Mouse (Mus musculus) intestine, embryonic 15.5 days (tissue): ENCODE data around the gene Nfia. TPM values are rescaled to one million over a fixed set of nuclear protein-coding genes. Genes with fewer than 3 reads are reported as not detected.

Source experiments
- ATAC-seq: fragments of 200-750 bp; cut with Nextera tagmentation; 2 replicates; pipeline ENCODE4 v1.8.0; 2017; ENCODE audit warnings: moderate TSS enrichment, moderate library complexity
- H3K27ac ChIP-seq: fragments of 300-500 bp; sonication (generic); 2 replicates; pipeline ENCODE4 v1.5.1; 2015; ENCODE audit warnings: mild to moderate bottlenecking, inconsistent platforms
- H3K27me3 ChIP-seq: fragments of 300-500 bp; sonication (generic); replicated peaks from 2 replicates; pipeline ENCODE4 v1.6.1; 2015; ENCODE audit warnings: inconsistent platforms
- H3K36me3 ChIP-seq: fragments of 300-500 bp; sonication (generic); 2 replicates; pipeline ENCODE4 v1.6.1; 2015; ENCODE audit warnings: inconsistent platforms
- H3K4me1 ChIP-seq: fragments of 300-500 bp; sonication (generic); replicated peaks from 2 replicates; pipeline ENCODE4 v1.6.1; 2015; ENCODE audit warnings: inconsistent platforms
- H3K4me2 ChIP-seq: fragments of 300-500 bp; sonication (generic); replicated peaks from 2 replicates; pipeline ENCODE4 v1.6.1; 2015; ENCODE audit warnings: mild to moderate bottlenecking, inconsistent platforms
- H3K4me3 ChIP-seq: fragments of 300-500 bp; sonication (generic); replicated peaks from 2 replicates; pipeline ENCODE4 v1.5.1; 2015; ENCODE audit warnings: inconsistent platforms
- H3K9ac ChIP-seq: fragments of 300-500 bp; sonication (generic); 2 replicates; pipeline ENCODE4 v1.6.1; 2015; ENCODE audit warnings: inconsistent platforms
- H3K9me3 ChIP-seq: fragments of 300-500 bp; sonication (generic); 2 replicates; pipeline ENCODE4 v1.6.1; 2016; ENCODE audit warnings: inconsistent platforms
- WGBS: fragments of 180-500 bp; shearing (Covaris S2); methylation state at CpG from one replicate; pipeline ENCODE4 v1.1.7; 2015; 5-methylcytosine and 5-hydroxymethylcytosine counted together
- polyA plus RNA-seq: library from polyadenylated mRNA; unstranded; fragments of >200 nt; fragmentation: Nextera tagmentation; extraction: Ambion mirVana; gene quantifications from 2 replicates; pipeline ENCODE4 v1.2.1, GENCODE M21; 2015

Nfia gene
- polyA plus RNA-seq, 1 experiment from 2014 or later, result 37.3 TPM

GRCm38 (mm10) chr4:97813035-97813434 lies 40.5 kb downstream of the Nfia start:
- H3K27ac ChIP-seq, result no peak overlapping the region
- no peak overlapping the region for H3K4me3 ChIP-seq
- no peak overlapping the region for H3K4me2 ChIP-seq
- H3K4me1 ChIP-seq, result no peaks in the 10 kb centered on the region
- H3K36me3 ChIP-seq, result no peaks in the 10 kb centered on the region
- WGBS, result 77% methylated on average over 5 of the region's 5 CpGs
- H3K9ac ChIP-seq, result no peak overlapping the region
- ATAC-seq, result no peak
- no peaks in the 10 kb centered on the region for H3K9me3 ChIP-seq
- H3K27me3 ChIP-seq, result no peaks in the 10 kb centered on the region

- Histone ChIP-seq H3K9ac (no peak overlapping the region), H3K36me3 (no peaks in the 10 kb centered on the region), H3K4me2 (no peak overlapping the region), H3K27ac (no peak overlapping the region), H3K4me1 (no peaks in the 10 kb centered on the region), H3K27me3 (no peaks in the 10 kb centered on the region), H3K4me3 (no peak overlapping the region), H3K9me3 (no peaks in the 10 kb centered on the region)
- no peak for ATAC-seq
- 65% methylated on average over 4 of the region's 4 CpGs for WGBS
Measured at GRCm38 (mm10) chr4:97813996-97814395, 41.5 kb downstream of the Nfia start.

DNA sequence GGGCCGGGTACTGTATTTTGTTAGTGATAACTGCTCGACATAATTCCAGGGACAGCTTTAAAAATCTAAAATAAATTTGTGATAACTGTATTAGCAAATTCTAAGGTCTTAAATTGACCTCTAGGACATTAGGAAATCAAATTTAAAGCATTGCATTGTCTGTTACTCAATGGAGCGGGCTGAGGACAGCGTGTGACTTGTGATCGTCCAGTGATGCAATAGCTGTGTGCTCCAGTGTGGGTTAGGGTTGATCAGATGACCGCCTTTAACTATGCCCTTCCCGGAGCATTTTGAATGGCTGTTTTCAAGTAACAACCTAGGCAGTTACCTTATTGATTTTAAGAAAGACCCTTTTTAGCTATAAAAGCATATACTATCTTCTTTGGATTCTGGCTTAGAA lies 42.0 kb downstream of the Nfia start:
- no peak overlapping the region for H3K27ac ChIP-seq
- ATAC-seq, result no peak
- 87% methylated on average over 7 of the region's 7 CpGs for WGBS
- no peak overlapping the region for H3K4me3 ChIP-seq
- H3K27me3 ChIP-seq, result no peaks in the 10 kb centered on the region
- no peak overlapping the region for H3K4me2 ChIP-seq
- H3K36me3 ChIP-seq, result no peaks in the 10 kb centered on the region
- H3K4me1 ChIP-seq, result no peaks in the 10 kb centered on the region
- H3K9ac ChIP-seq, result no peak overlapping the region
- H3K9me3 ChIP-seq, result no peaks in the 10 kb centered on the region

DNA sequence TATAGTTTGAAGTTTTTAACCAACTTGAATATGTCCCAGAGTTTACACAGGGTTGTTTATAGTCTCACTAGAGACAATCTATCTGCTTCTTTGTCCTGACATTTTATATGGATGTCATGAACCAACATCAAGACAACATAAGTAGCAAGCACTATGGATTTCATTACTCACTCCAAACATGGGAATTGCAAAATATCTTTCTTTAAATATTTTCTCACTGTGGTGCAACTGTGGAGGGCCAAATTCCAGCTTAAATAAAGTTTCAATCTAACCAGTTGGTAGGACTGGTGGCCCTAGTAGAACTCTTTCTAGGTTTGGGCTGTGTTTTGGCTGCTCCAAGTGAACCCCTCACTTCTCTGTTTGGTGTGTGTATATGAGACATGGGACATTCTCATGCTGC lies 43.5 kb downstream of the Nfia start:
- H3K27ac ChIP-seq, result no peak overlapping the region
- no peak for ATAC-seq
- H3K36me3 ChIP-seq, result no peaks in the 10 kb centered on the region
- H3K4me1 ChIP-seq, result no peaks in the 10 kb centered on the region
- H3K9ac ChIP-seq, result no peak overlapping the region
- H3K9me3 ChIP-seq, result no peaks in the 10 kb centered on the region
- H3K4me2 ChIP-seq, result no peak overlapping the region
- H3K27me3 ChIP-seq, result no peaks in the 10 kb centered on the region
- H3K4me3 ChIP-seq, result no peak overlapping the region

- Histone ChIP-seq H3K4me3 (no peak overlapping the region), H3K36me3 (no peaks in the 10 kb centered on the region), H3K4me2 (no peak overlapping the region), H3K27me3 (no peaks in the 10 kb centered on the region), H3K4me1 (no peaks in the 10 kb centered on the region), H3K27ac (no peak overlapping the region), H3K9me3 (no peaks in the 10 kb centered on the region), H3K9ac (no peak overlapping the region)
- WGBS, result 80% methylated on average over 3 of the region's 3 CpGs
- no peak for ATAC-seq
Measured at GRCm38 (mm10) chr4:97816753-97817152, 44.2 kb downstream of the Nfia start.

DNA sequence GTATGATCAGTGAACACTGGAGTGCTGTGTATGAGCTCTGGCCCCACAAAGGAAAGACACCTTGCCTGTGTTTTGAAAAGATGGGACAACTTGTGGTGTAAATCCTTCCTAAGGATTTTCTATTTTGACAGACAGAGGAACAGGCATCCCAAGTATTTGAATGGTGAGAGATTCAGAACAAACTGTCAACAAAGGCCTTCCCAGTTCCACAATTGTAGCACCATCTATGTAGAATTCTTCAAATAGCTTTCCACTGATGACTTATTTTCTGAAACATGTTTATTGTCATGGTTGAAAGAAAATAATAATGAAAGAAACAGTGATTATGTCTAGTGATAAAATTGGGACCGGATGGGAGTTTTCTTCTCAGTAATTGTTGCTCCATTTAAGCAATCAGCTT lies 45.2 kb downstream of the Nfia start:
- H3K4me3 ChIP-seq, result no peak overlapping the region
- no peak overlapping the region for H3K9ac ChIP-seq
- H3K27me3 ChIP-seq, result no peaks in the 10 kb centered on the region
- no peaks in the 10 kb centered on the region for H3K36me3 ChIP-seq
- H3K4me2 ChIP-seq, result no peak overlapping the region
- H3K27ac ChIP-seq, result no peak overlapping the region
- no peak for ATAC-seq
- no peaks in the 10 kb centered on the region for H3K9me3 ChIP-seq
- WGBS, result 82% methylated on average over 1 of the region's 1 CpGs
- H3K4me1 ChIP-seq, result no peaks in the 10 kb centered on the region

DNA sequence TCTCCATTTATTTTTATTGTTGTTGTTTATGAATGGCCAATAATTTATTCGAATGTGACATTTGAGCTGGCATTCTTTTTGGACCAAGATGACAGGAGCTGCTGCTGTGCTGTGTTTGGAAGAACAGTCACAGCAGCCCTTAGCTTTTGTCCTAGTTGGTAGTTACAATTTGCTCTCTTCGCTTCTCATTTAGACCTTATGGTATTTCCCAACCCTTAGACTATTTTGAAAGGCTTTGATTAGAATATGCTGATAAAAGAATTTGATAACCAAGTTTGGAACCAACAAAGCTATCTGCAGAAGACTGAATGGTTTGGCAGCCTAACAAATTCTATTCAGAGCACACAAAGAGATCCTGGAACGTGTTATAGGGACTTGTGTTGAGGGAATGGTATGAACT lies 46.0 kb downstream of the Nfia start:
- H3K4me3 ChIP-seq, result no peak overlapping the region
- no peak overlapping the region for H3K4me2 ChIP-seq
- H3K27me3 ChIP-seq, result no peaks in the 10 kb centered on the region
- H3K36me3 ChIP-seq, result no peaks in the 10 kb centered on the region
- no peaks in the 10 kb centered on the region for H3K9me3 ChIP-seq
- no peak overlapping the region for H3K9ac ChIP-seq
- H3K4me1 ChIP-seq, result no peaks in the 10 kb centered on the region
- 90% methylated on average over 3 of the region's 3 CpGs for WGBS
- H3K27ac ChIP-seq, result no peak overlapping the region
- ATAC-seq, result no peak

DNA sequence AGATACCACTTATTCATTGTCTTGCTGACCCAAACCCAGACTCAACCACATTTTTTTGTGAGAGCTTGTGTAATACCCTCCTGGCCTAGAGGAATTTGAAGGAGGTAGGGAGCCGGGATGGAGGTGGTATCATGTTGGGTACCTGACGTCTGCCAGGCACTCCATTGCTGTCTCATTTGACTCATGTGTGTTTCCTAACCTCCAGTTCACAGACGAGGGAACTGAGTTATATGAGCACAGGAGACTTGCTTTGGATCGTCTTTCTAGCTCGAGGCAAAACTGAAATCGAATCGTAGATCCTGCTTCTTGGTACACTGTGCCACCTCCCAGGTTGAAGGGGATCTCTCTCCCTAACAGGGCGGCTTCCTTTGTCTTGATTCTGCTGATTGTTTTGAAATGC lies 46.6 kb downstream of the Nfia start:
- Histone ChIP-seq H3K4me1 (no peaks in the 10 kb centered on the region), H3K36me3 (no peaks in the 10 kb centered on the region), H3K27me3 (no peaks in the 10 kb centered on the region), H3K9me3 (no peaks in the 10 kb centered on the region), H3K4me2 (no peak overlapping the region), H3K27ac (no peak overlapping the region), H3K4me3 (no peak overlapping the region), H3K9ac (no peak overlapping the region)
- 82% methylated on average over 8 of the region's 8 CpGs for WGBS
- no peak for ATAC-seq

GRCm38 (mm10) chr4:97820474-97821259 lies 48.1 kb downstream of the Nfia start:
- no peak overlapping the region for H3K4me3 ChIP-seq
- H3K9me3 ChIP-seq, result no peaks in the 10 kb centered on the region
- H3K9ac ChIP-seq, result no peak overlapping the region
- H3K4me1 ChIP-seq, result no peaks in the 10 kb centered on the region
- no peak for ATAC-seq
- no peaks in the 10 kb centered on the region for H3K27me3 ChIP-seq
- WGBS, result 63% methylated on average over 4 of the region's 4 CpGs
- no peak overlapping the region for H3K27ac ChIP-seq
- no peak overlapping the region for H3K4me2 ChIP-seq
- no peaks in the 10 kb centered on the region for H3K36me3 ChIP-seq

DNA sequence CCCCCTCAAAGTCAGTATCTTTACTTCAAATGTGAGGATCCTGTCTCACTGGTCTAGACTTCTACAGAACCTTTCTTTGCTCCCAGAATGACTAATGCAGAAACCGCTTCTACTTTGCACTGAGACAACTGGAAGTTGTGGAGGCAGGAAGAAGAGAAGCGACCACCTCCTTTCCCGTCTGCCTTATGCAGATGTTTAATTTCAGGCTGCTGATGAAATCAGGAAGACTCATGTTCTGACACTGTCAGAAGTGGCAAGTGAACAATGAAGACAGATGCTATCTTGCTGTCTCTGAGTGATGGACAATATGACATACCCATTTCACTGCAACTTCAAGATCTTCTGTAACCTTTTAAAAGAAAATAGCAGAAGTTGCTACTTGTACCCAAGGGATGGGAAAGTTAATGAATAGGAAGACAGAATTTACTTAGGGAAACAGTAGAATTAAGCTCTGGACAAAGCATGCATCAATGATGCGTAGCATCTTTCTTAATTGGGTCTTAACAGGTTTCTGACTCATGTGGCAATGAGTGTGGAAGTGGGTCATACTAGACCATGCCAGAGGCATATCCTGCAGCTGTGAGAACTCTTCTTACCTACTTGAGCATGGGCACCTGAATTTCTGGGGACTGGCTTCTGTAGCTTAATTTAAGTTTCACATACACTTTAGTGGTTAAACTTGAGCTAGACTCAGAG lies 49.2 kb downstream of the Nfia start:
- no peaks in the 10 kb centered on the region for H3K36me3 ChIP-seq
- WGBS, result 73% methylated on average over 4 of the region's 4 CpGs
- no peak for ATAC-seq

GRCm38 (mm10) chr4:97823512-97823911 lies 51.0 kb downstream of the Nfia start:
- ATAC-seq, result no peak
- H3K4me1 ChIP-seq, result no peaks in the 10 kb centered on the region; the same call in 1 of the 2 replicates
- H3K27ac ChIP-seq, result no peak overlapping the region
- no peak overlapping the region for H3K9ac ChIP-seq
- H3K4me2 ChIP-seq, result no peak overlapping the region
- H3K27me3 ChIP-seq, result no peaks in the 10 kb centered on the region
- H3K4me3 ChIP-seq, result no peak overlapping the region
- no peaks in the 10 kb centered on the region for H3K9me3 ChIP-seq
- WGBS, result 87% methylated on average over 6 of the region's 6 CpGs
- H3K36me3 ChIP-seq, result no peaks in the 10 kb centered on the region

More for the DNA sequence above, 49.2 kb downstream of the Nfia start:
- H3K4me2 ChIP-seq, result no peak overlapping the region
- H3K27ac ChIP-seq, result no peak overlapping the region
- H3K27me3 ChIP-seq, result no peaks in the 10 kb centered on the region
- no peak overlapping the region for H3K9ac ChIP-seq
- no peak overlapping the region for H3K4me3 ChIP-seq
- no peaks in the 10 kb centered on the region for H3K9me3 ChIP-seq
- no peaks in the 10 kb centered on the region; the same call in 1 of the 2 replicates for H3K4me1 ChIP-seq

DNA sequence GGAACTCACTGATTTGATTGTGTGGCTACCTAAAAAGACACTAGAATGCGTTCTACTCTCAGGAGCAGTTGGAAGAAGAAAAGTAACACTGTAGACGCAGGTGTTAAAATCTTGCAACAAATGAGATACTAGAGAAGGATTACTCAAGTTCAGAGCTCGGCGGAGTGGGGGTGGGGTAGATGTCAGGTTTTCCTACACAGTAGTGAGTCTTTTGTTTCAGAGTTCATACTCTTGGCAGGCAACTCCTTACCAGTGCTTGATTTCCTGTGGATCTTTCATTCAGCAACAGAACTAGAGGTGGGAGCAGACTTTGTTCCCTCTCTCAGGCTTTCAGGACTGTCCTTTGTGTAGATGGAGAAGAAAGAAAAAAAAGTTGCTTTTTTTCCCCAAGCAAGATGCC lies 51.9 kb downstream of the Nfia start:
- H3K4me3 ChIP-seq, result no peak overlapping the region
- no peak overlapping the region for H3K4me2 ChIP-seq
- no peaks in the 10 kb centered on the region for H3K9me3 ChIP-seq
- ATAC-seq, result no peak
- H3K36me3 ChIP-seq, result no peaks in the 10 kb centered on the region
- no peak overlapping the region for H3K27ac ChIP-seq
- no peaks in the 10 kb centered on the region for H3K27me3 ChIP-seq
- WGBS, result 73% methylated on average over 4 of the region's 4 CpGs
- no peak overlapping the region for H3K9ac ChIP-seq
- no peaks in the 10 kb centered on the region; the same call in 1 of the 2 replicates for H3K4me1 ChIP-seq

- H3K4me2 ChIP-seq, result no peak overlapping the region
- ATAC-seq, result no peak
- H3K27me3 ChIP-seq, result no peaks in the 10 kb centered on the region
- no peaks in the 10 kb centered on the region for H3K9me3 ChIP-seq
- no peak overlapping the region for H3K9ac ChIP-seq
- WGBS, result 78% methylated on average over 4 of the region's 4 CpGs
- H3K36me3 ChIP-seq, result no peaks in the 10 kb centered on the region
- no peak overlapping the region for H3K4me3 ChIP-seq
- H3K27ac ChIP-seq, result no peak overlapping the region
- no peaks in the 10 kb centered on the region; the same call in 1 of the 2 replicates for H3K4me1 ChIP-seq
Measured at GRCm38 (mm10) chr4:97825432-97825831, 52.9 kb downstream of the Nfia start.
